Mouse (Mus musculus) embryonic facial prominence, embryonic 13.5 days (tissue): Measurements from ENCODE around the gene Gatad2a. TPM values are rescaled to one million over a fixed set of nuclear protein-coding genes. Genes with fewer than 3 reads are reported as not detected.
"Not testable (repeated sequence)": the region's sequence is repeated elsewhere in the genome, so short reads cannot be mapped to it uniquely, and the experiment has no call there.

Source experiments
- ATAC-seq: fragments of 200-750 bp; cut with Nextera tagmentation; 2 replicates; pipeline ENCODE4 v1.8.0; 2017; ENCODE audit warnings: low read depth; ENCODE audit not compliant: insufficient number of reproducible peaks, insufficient read depth, low FRiP score, low TSS enrichment
- H3K27ac ChIP-seq: fragments of 300-500 bp; sonication (generic); 2 replicates; pipeline ENCODE4 v1.5.1; 2015; ENCODE audit warnings: moderate library complexity, mild to moderate bottlenecking, inconsistent platforms
- H3K27me3 ChIP-seq: fragments of 300-500 bp; sonication (generic); 2 replicates; pipeline ENCODE4 v1.6.1; 2015; ENCODE audit warnings: mild to moderate bottlenecking, inconsistent platforms
- H3K36me3 ChIP-seq: fragments of 300-500 bp; sonication (generic); 2 replicates; pipeline ENCODE4 v1.6.1; 2015; ENCODE audit warnings: mild to moderate bottlenecking, inconsistent platforms
- H3K4me1 ChIP-seq: fragments of 300-500 bp; sonication (generic); 2 replicates; pipeline ENCODE4 v1.6.1; 2015; ENCODE audit warnings: inconsistent platforms
- H3K4me2 ChIP-seq: fragments of 300-500 bp; sonication (generic); 2 replicates; pipeline ENCODE4 v1.6.1; 2015; ENCODE audit warnings: moderate library complexity, mild to moderate bottlenecking, inconsistent platforms
- H3K4me3 ChIP-seq: fragments of 300-500 bp; sonication (generic); 2 replicates; pipeline ENCODE4 v1.5.1; 2015; ENCODE audit warnings: mild to moderate bottlenecking, inconsistent platforms
- H3K9ac ChIP-seq: fragments of 300-500 bp; sonication (generic); 2 replicates; pipeline ENCODE4 v1.6.1; 2015; ENCODE audit warnings: mild to moderate bottlenecking, inconsistent platforms
- H3K9me3 ChIP-seq: fragments of 300-500 bp; sonication (generic); 2 replicates; pipeline ENCODE4 v1.6.1; 2016; ENCODE audit warnings: inconsistent platforms
- WGBS: fragments of 180-500 bp; shearing (Covaris S2); methylation state at CpG from one replicate; pipeline ENCODE4 v1.1.7; 2015; ENCODE audit warnings: mixed read lengths; 5-methylcytosine and 5-hydroxymethylcytosine counted together
- polyA plus RNA-seq: library from polyadenylated mRNA; unstranded; fragments of >200 nt; fragmentation: Nextera tagmentation; extraction: Ambion mirVana; gene quantifications from 2 replicates; pipeline ENCODE4 v1.2.1, GENCODE M21; 2015

The Gatad2a gene
- polyA plus RNA-seq, 1 experiment from 2014 or later: 35.6 TPM

- H3K36me3 ChIP-seq, H3K27me3 ChIP-seq, H3K9me3 ChIP-seq, H3K9ac ChIP-seq, H3K4me3 ChIP-seq, H3K4me1 ChIP-seq, H3K27ac ChIP-seq, ATAC-seq, H3K4me2 ChIP-seq: not testable (repeated sequence)
- WGBS: 88% methylated on average over 14 of the region's 14 CpGs
Measured at GRCm38 (mm10) chr8:70010796-70011195, 14.6 kb upstream of the Gatad2a start.

GRCm38 (mm10) chr8:70005178-70005577, 9.0 kb upstream of the Gatad2a start:
- H3K27ac ChIP-seq: no peak overlapping the region
- H3K36me3 ChIP-seq: no peaks in the 10 kb centered on the region
- no peak overlapping the region for H3K9ac ChIP-seq
- H3K4me2 ChIP-seq: no peak overlapping the region
- H3K4me1 ChIP-seq: 0 out of 2 replicates have a peak, but pooled peaks cover 5% of the 10 kb centered on the region
- no peak overlapping the region for H3K4me3 ChIP-seq
- ATAC-seq: no peak
- H3K9me3 ChIP-seq: no peaks in the 10 kb centered on the region
- H3K27me3 ChIP-seq: no peaks in the 10 kb centered on the region
- WGBS: 48% methylated on average over 2 of the region's 2 CpGs

GRCm38 (mm10) chr8:70004345-70004744, 8.2 kb upstream of the Gatad2a start:
- Histone ChIP-seq H3K9me3 (no peaks in the 10 kb centered on the region), H3K4me3 (no peak overlapping the region), H3K4me1 (0 out of 2 replicates have a peak, but pooled peaks cover 5% of the 10 kb centered on the region), H3K27me3 (no peaks in the 10 kb centered on the region), H3K27ac (no peak overlapping the region), H3K36me3 (no peaks in the 10 kb centered on the region), H3K4me2 (no peak overlapping the region), H3K9ac (no peak overlapping the region)
- ATAC-seq: no peak

- 57% methylated on average over 4 of the region's 4 CpGs for WGBS
- no peak for ATAC-seq
Measured at GRCm38 (mm10) chr8:70003204-70003657, 7.0 kb upstream of the Gatad2a start.

GRCm38 (mm10) chr8:70001892-70002191, 5.7 kb upstream of the Gatad2a start:
- H3K36me3 ChIP-seq, H3K27me3 ChIP-seq, H3K27ac ChIP-seq, ATAC-seq, H3K4me1 ChIP-seq, H3K9me3 ChIP-seq: not testable (repeated sequence)
- 39% methylated on average over 7 of the region's 7 CpGs for WGBS
- peak overlapping the region; percentile 56 for H3K9ac ChIP-seq
- H3K4me2 ChIP-seq: peak overlapping the region; percentile 48
- 0 out of 2 replicates have a peak overlapping the region, but pooled peaks have one; percentile 23 for H3K4me3 ChIP-seq

More at GRCm38 (mm10) chr8:70003204-70003657, 7.0 kb upstream of the Gatad2a start:
- H3K4me2 ChIP-seq: no peak overlapping the region
- H3K27ac ChIP-seq: no peak overlapping the region
- no peaks in the 10 kb centered on the region for H3K9me3 ChIP-seq
- no peak overlapping the region for H3K4me3 ChIP-seq
- H3K36me3 ChIP-seq: no peaks in the 10 kb centered on the region
- no peaks in the 10 kb centered on the region for H3K27me3 ChIP-seq
- no peak overlapping the region for H3K9ac ChIP-seq
- H3K4me1 ChIP-seq: 0 out of 2 replicates have a peak, but pooled peaks cover 5% of the 10 kb centered on the region

- Histone ChIP-seq H3K27ac (peak overlapping the region; percentile 77), H3K9ac (peak overlapping the region; percentile 56), H3K36me3 (no peaks in the 10 kb centered on the region), H3K9me3 (no peaks in the 10 kb centered on the region), H3K4me3 (peak overlapping the region; percentile 23), H3K4me1 (peaks cover 9% of the 10 kb centered on the region; the same call in 1 of the 2 replicates), H3K27me3 (no peaks in the 10 kb centered on the region), H3K4me2 (peak overlapping the region; percentile 48)
- ATAC-seq: 0 out of 2 replicates have a peak, but pooled peaks have one; percentile 7
- WGBS: 2% methylated on average over 16 of the region's 16 CpGs
Measured at GRCm38 (mm10) chr8:70001176-70001891, 5.2 kb upstream of the Gatad2a start.

GRCm38 (mm10) chr8:70000226-70000625, 4.0 kb upstream of the Gatad2a start:
- Histone ChIP-seq H3K36me3 (no peaks in the 10 kb centered on the region), H3K4me1 (peaks cover 11% of the 10 kb centered on the region), H3K4me3 (no peak overlapping the region), H3K27me3 (no peaks in the 10 kb centered on the region), H3K4me2 (no peak overlapping the region), H3K9me3 (no peaks in the 10 kb centered on the region), H3K9ac (no peak overlapping the region), H3K27ac (no peak overlapping the region)
- WGBS: 79% methylated on average over 2 of the region's 2 CpGs
- ATAC-seq: no peak

GRCm38 (mm10) chr8:69999236-69999635, 3.1 kb upstream of the Gatad2a start:
- no peaks in the 10 kb centered on the region for H3K9me3 ChIP-seq
- H3K4me2 ChIP-seq: no peak overlapping the region
- peaks cover 15% of the 10 kb centered on the region for H3K4me1 ChIP-seq
- H3K9ac ChIP-seq: no peak overlapping the region
- ATAC-seq: no peak
- no peak overlapping the region for H3K27ac ChIP-seq
- no peak overlapping the region for H3K4me3 ChIP-seq
- H3K36me3 ChIP-seq: no peaks in the 10 kb centered on the region
- WGBS: 89% methylated on average over 4 of the region's 4 CpGs
- no peaks in the 10 kb centered on the region for H3K27me3 ChIP-seq

- H3K27ac ChIP-seq: no peak overlapping the region
- H3K4me1 ChIP-seq: peaks cover 15% of the 10 kb centered on the region
- no peak overlapping the region for H3K9ac ChIP-seq
- H3K36me3 ChIP-seq: no peaks in the 10 kb centered on the region
- H3K4me3 ChIP-seq: no peak overlapping the region
- no peaks in the 10 kb centered on the region for H3K27me3 ChIP-seq
- no peak for ATAC-seq
- no peak overlapping the region for H3K4me2 ChIP-seq
- WGBS: 90% methylated on average over 3 of the region's 3 CpGs
- H3K9me3 ChIP-seq: no peaks in the 10 kb centered on the region
Measured at GRCm38 (mm10) chr8:69998706-69999105, 2.5 kb upstream of the Gatad2a start.

GRCm38 (mm10) chr8:69996589-69997285, 553 bp upstream of the Gatad2a start:
- H3K9ac ChIP-seq: peak overlapping the region; percentile 86
- no peak for ATAC-seq
- no peaks in the 10 kb centered on the region for H3K27me3 ChIP-seq
- H3K4me2 ChIP-seq: peak overlapping the region; percentile 84
- H3K36me3 ChIP-seq: 0 out of 2 replicates have a peak, but pooled peaks cover 5% of the 10 kb centered on the region
- H3K27ac ChIP-seq: peak overlapping the region; percentile 90
- H3K9me3 ChIP-seq: no peaks in the 10 kb centered on the region
- H3K4me1 ChIP-seq: peaks cover 15% of the 10 kb centered on the region
- WGBS: 2% methylated on average over 35 of the region's 35 CpGs
- H3K4me3 ChIP-seq: peak overlapping the region; percentile 97

- Histone ChIP-seq H3K9me3 (no peaks in the 10 kb centered on the region), H3K4me2 (peak overlapping the region; percentile 84), H3K4me3 (peak overlapping the region; percentile 97), H3K36me3 (0 out of 2 replicates have a peak, but pooled peaks cover 5% of the 10 kb centered on the region), H3K4me1 (peaks cover 10% of the 10 kb centered on the region), H3K27ac (no peak overlapping the region), H3K27me3 (no peaks in the 10 kb centered on the region), H3K9ac (peak overlapping the region; percentile 86)
- WGBS: under 1% methylated on average over 7 of the region's 7 CpGs
- ATAC-seq: no peak
Measured at GRCm38 (mm10) chr8:69995422-69995775, 785 bp downstream of the Gatad2a start.

GRCm38 (mm10) chr8:69988936-69989335, 7.2 kb downstream of the Gatad2a start:
- H3K27me3 ChIP-seq, H3K9me3 ChIP-seq, ATAC-seq, H3K27ac ChIP-seq, H3K4me2 ChIP-seq, H3K4me1 ChIP-seq, H3K4me3 ChIP-seq, H3K9ac ChIP-seq, H3K36me3 ChIP-seq: not testable (repeated sequence)
- 97% methylated on average over 7 of the region's 7 CpGs for WGBS
